Mouse (Mus musculus) liver, adult 2 months (tissue): ENCODE measurements around the gene Sarm1. TPM values are rescaled to one million over a fixed set of nuclear protein-coding genes. Genes with fewer than 3 reads are reported as not detected.

Experiments
- DNase-seq: peaks from one replicate; pipeline ENCODE4 v3.0.0-alpha.2; 2011; ENCODE audit warnings: low read depth, low spot score; ENCODE audit errors: extremely low read depth
- H3K27ac ChIP-seq: fragments of 200-500 bp; replicated peaks from 2 replicates; pipeline ENCODE4 v1.5.1; 2012; ENCODE audit warnings: low read depth, mild to moderate bottlenecking, control low read depth, inconsistent platforms, low read length; ENCODE audit not compliant: insufficient read depth
- H3K27me3 ChIP-seq: fragments of 200-500 bp; 2 replicates; pipeline ENCODE4 v1.6.1; 2012; ENCODE audit warnings: mild to moderate bottlenecking, moderate library complexity, low read length, inconsistent platforms; ENCODE audit not compliant: control insufficient read depth, insufficient read depth
- H3K36me3 ChIP-seq: fragments of 200-500 bp; 2 replicates; pipeline ENCODE4 v1.6.1; 2012; ENCODE audit warnings: low read length, inconsistent platforms; ENCODE audit not compliant: control insufficient read depth, insufficient read depth
- H3K4me1 ChIP-seq: fragments of 200-500 bp; 2 replicates; pipeline ENCODE4 v1.6.1; 2011; ENCODE audit warnings: low read length; ENCODE audit not compliant: control insufficient read depth, insufficient read depth
- H3K4me3 ChIP-seq: fragments of 200-500 bp; 2 replicates; pipeline ENCODE4 v1.5.1; 2011; ENCODE audit warnings: low read depth, mild to moderate bottlenecking, control low read depth, low read length, moderate library complexity; ENCODE audit not compliant: insufficient read depth
- H3K79me2 ChIP-seq: fragments of 200-500 bp; 2 replicates; pipeline ENCODE4 v1.6.1; 2012; ENCODE audit warnings: inconsistent platforms, mild to moderate bottlenecking, low read length, moderate library complexity; ENCODE audit not compliant: control insufficient read depth, insufficient read depth
- H3K9ac ChIP-seq: fragments of 200-500 bp; 2 replicates; pipeline ENCODE4 v1.6.1; 2012; ENCODE audit warnings: low read depth, mild to moderate bottlenecking, control low read depth, inconsistent platforms, low read length
- CTCF ChIP-seq: fragments of 200-500 bp; IDR thresholded peaks from 2 replicates; pipeline ENCODE4 v1.5.1; 2011; ENCODE audit warnings: low read depth, low read length, control low read depth
- POLR2A ChIP-seq: fragments of 200-500 bp; IDR thresholded peaks from 2 replicates; pipeline ENCODE4 v1.6.1; 2011; ENCODE audit warnings: low read length, control low read depth; ENCODE audit not compliant: insufficient read depth; ENCODE audit errors: extremely low read depth
- WGBS: fragments of 180-500 bp; shearing (Covaris S2); methylation state at CpG from one replicate; pipeline ENCODE4 v1.1.7; 2018; 5-methylcytosine and 5-hydroxymethylcytosine counted together
- polyA plus RNA-seq: library from polyadenylated mRNA; depleted of rRNA; stranded (reverse); fragments of >200 nt; gene quantifications from 2 replicates; pipeline ENCODE4 v1.2.3, GENCODE M21; 2012
- total RNA-seq: library from RNA; depleted of rRNA; stranded (reverse); fragments of >200 nt; gene quantifications from 2 replicates; pipeline ENCODE4 v1.2.3, GENCODE M21; 2014

Sarm1 gene
- total and polyA plus RNA-seq, 2 experiments = 0.09 to 0.21 TPM

DNA sequence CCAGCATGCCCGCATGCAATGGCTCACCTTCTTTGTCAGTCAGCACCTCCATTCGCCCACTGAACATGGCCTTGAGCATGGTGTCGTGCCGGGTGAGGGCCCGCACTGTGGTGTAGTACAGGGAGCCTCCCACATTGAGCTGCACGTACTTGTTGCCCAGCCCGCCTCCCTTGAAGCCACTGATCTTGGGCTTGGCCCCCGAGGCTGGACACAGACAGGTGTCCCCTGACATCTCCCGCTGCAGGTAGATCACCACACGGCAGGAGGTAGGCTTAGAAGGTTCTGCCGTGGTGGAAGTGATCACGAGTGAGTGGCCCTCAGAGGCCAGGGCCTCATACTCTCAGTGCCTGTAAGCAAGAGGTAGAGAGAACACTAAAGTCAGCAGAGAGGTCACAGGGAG lies 32.4 kb upstream of the Sarm1 start:
- WGBS = 82% methylated on average over 12 of the region's 12 CpGs
- DNase-seq = no peak

DNA sequence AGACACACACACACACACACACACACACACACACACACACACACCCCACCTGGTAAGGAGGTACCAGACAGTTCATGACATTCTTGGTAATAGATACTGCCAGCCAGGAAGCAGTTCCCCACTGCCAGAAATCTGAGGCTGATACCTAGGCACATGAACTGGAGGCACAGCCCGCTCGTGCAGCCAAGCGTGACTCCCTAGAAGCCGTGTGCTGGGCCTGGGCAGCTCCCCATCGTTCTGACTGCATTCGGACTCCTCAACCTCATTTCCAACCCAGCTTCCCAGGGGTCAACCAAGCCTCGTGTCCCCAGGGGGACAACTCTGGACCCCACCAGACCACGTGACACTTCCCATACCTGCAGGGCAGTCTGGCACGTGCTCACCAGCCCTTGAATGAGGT lies 31.2 kb upstream of the Sarm1 start:
- no peaks in the 10 kb centered on the region for H3K4me1 ChIP-seq
- peaks cover 30% of the 10 kb centered on the region for H3K36me3 ChIP-seq
- DNase-seq = no peak
- no peak overlapping the region for H3K4me3 ChIP-seq
- H3K9ac ChIP-seq = no peak overlapping the region
- H3K27ac ChIP-seq = no peak overlapping the region
- peaks cover 12% of the 10 kb centered on the region; the same call in 1 of the 2 replicates for H3K79me2 ChIP-seq
- WGBS = 95% methylated on average over 9 of the region's 9 CpGs
- H3K27me3 ChIP-seq = no peaks in the 10 kb centered on the region
- TF ChIP-seq POLR2A = no peak
- no peak for TF ChIP-seq CTCF

More for the DNA sequence above, 32.4 kb upstream of the Sarm1 start:
- Histone ChIP-seq H3K27ac (peak overlapping the region; percentile 87), H3K9ac (no peak overlapping the region), H3K36me3 (peaks cover 19% of the 10 kb centered on the region; the same call in 1 of the 2 replicates), H3K4me3 (no peak overlapping the region), H3K4me1 (no peaks in the 10 kb centered on the region), H3K79me2 (peaks cover 12% of the 10 kb centered on the region; the same call in 1 of the 2 replicates), H3K27me3 (no peaks in the 10 kb centered on the region)
- TF ChIP-seq POLR2A (no peak), CTCF (no peak)

DNA sequence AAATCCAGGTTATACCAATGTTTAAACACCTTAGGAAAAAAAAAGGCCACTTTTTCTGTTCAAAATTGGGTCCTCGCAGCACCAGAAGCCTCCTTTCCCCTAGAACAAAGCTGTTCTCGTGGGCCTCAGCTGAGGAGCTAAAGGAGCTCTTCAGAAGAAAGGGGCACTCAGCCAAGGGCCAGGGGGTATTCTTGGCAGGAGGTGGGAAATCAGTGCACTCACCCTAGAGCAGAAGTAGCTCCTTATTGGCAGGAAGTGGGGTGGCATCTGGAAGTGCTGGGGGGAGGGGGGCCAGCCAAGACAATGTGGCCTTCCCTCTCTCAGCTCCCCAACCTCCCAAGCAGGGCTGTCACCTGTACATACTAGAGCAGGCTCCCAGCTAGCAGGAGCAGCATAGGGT lies 27.3 kb upstream of the Sarm1 start:
- TF ChIP-seq POLR2A (no peak), CTCF (no peak)
- Histone ChIP-seq H3K4me3 (no peak overlapping the region), H3K79me2 (0 out of 2 replicates have a peak, but pooled peaks cover 4% of the 10 kb centered on the region), H3K27ac (no peak overlapping the region), H3K4me1 (no peaks in the 10 kb centered on the region), H3K9ac (no peak overlapping the region), H3K36me3 (peaks cover 61% of the 10 kb centered on the region), H3K27me3 (no peaks in the 10 kb centered on the region)
- DNase-seq = no peak
- WGBS = 88% methylated on average over 2 of the region's 2 CpGs

DNA sequence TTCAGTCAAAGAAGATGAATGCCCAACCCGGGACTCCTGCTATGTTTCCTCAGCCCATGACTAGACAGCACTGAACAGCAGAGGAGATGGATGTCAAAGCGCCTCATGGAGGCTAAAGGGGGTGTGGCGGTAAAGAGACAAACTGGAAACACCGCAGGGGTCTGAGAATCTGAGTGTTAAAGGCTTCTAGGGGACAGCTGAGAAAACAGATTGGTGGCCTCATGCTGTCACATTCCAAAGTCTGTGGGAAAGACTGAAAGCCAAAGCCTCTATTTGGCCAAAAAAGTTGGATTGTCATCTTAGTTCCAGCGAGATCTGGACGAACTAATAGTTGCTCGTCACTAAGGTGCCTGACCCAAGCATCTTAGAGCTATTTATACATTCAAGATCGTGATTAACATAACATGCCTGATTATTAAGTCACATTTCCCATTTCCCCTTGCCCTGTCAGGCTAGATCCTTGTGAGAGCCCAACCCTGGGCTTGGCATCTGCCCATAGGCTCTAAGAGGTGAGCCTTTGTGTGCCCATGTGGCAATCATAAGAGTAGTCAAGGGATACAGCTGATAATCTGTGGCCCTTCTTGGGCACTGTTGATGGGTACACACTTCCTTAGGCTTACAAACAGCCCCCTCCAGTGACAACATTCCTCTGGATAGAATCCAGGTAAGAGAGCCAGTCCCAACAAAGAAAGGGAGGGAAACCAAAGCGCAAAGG lies 25.8 kb upstream of the Sarm1 start:
- Histone ChIP-seq H3K4me3 (no peak overlapping the region), H3K27ac (no peak overlapping the region), H3K79me2 (no peaks in the 10 kb centered on the region), H3K36me3 (peaks cover 62% of the 10 kb centered on the region), H3K27me3 (no peaks in the 10 kb centered on the region), H3K9ac (no peak overlapping the region), H3K4me1 (no peaks in the 10 kb centered on the region)
- TF ChIP-seq POLR2A (no peak), CTCF (no peak)
- DNase-seq = no peak
- 76% methylated on average over 9 of the region's 9 CpGs for WGBS

DNA sequence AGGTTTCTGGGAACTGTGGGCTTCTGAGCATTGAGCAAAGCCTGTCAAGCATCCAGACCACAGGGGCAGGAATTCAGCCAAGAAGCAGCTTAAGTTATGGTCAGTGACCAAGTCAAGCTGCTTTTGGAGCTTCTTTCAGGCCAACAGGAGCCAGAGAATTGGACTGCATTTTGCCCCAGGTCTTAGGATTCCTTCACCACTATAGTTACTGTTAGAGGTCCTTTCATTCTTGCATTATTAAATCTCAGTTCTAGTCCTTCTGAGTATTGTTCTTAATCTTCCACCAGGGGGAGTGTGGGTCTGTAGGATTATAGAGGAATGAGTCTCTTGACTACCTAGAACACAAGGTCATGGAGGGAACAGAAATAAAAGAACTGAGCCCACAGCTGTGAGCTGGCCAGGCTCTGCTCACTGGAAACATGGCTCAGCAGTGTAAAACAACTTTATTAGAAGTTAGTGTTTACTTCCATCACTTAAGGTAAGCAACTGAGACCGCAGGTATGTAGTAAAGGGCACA lies 25.0 kb upstream of the Sarm1 start:
- WGBS = 77% methylated on average over 1 of the region's 1 CpGs
- no peaks in the 10 kb centered on the region for H3K79me2 ChIP-seq
- no peak overlapping the region for H3K9ac ChIP-seq
- DNase-seq = no peak
- H3K27ac ChIP-seq = no peak overlapping the region
- peaks cover 68% of the 10 kb centered on the region for H3K36me3 ChIP-seq
- H3K4me1 ChIP-seq = no peaks in the 10 kb centered on the region
- TF ChIP-seq POLR2A = no peak
- TF ChIP-seq CTCF = peak; percentile 36; the same call in 1 of the 2 replicates
- H3K27me3 ChIP-seq = no peaks in the 10 kb centered on the region
- no peak overlapping the region for H3K4me3 ChIP-seq

DNA sequence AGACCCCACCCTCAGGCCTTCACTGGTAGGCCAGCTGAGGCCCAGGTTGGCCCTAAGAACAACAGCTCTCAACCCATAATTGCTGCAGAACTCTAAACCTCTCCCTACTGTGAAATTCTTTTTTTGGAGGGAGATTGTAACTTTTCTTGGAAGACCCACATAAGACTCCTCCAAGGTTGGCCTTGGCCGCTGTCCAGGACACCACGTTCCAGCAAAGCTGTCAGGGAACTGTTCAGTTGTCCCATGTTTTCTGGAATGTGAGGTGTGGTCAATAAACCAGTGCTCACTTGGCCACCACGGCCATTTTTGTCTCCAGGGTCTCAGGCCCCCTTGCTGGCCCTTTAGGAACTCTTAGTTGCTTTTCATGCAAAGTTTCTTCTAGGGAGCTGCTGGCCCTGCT lies 24.3 kb upstream of the Sarm1 start:
- H3K27me3 ChIP-seq = no peaks in the 10 kb centered on the region
- DNase-seq = no peak
- no peaks in the 10 kb centered on the region for H3K4me1 ChIP-seq
- H3K79me2 ChIP-seq = no peaks in the 10 kb centered on the region
- no peak overlapping the region for H3K27ac ChIP-seq
- H3K36me3 ChIP-seq = peaks cover 70% of the 10 kb centered on the region
- no peak overlapping the region for H3K9ac ChIP-seq
- no peak overlapping the region for H3K4me3 ChIP-seq
- 67% methylated on average over 3 of the region's 3 CpGs for WGBS
- TF ChIP-seq POLR2A (no peak), CTCF (no peak)
